Mouse (Mus musculus) ES-Bruce4 (cell line): ENCODE results near the gene Lrrk1. TPM values are rescaled to one million over a fixed set of nuclear protein-coding genes. Genes with fewer than 3 reads are reported as not detected.

Source experiments
- H3K27ac ChIP-seq: 2 replicates; pipeline ENCODE4 v1.5.1; 2012; ENCODE audit warnings: low read length, inconsistent platforms; ENCODE audit not compliant: insufficient read depth
- H3K27me3 ChIP-seq: 2 replicates; pipeline ENCODE4 v1.6.1; 2012; ENCODE audit warnings: mild to moderate bottlenecking, low read length, inconsistent platforms; ENCODE audit not compliant: control insufficient read depth, poor library complexity, insufficient read depth, severe bottlenecking
- H3K36me3 ChIP-seq: 2 replicates; pipeline ENCODE4 v1.6.1; 2012; ENCODE audit warnings: inconsistent platforms, mild to moderate bottlenecking, low read length, moderate library complexity; ENCODE audit not compliant: control insufficient read depth, poor library complexity, insufficient read depth, severe bottlenecking
- H3K4me1 ChIP-seq: one replicate; pipeline ENCODE4 v1.8.1; 2011; ENCODE audit warnings: low read length; ENCODE audit not compliant: control insufficient read depth, insufficient read depth
- H3K4me3 ChIP-seq: 2 replicates; pipeline ENCODE4 v1.5.1; 2011; ENCODE audit warnings: low read depth, mild to moderate bottlenecking, low read length
- H3K9ac ChIP-seq: 2 replicates; pipeline ENCODE4 v1.6.1; 2012; ENCODE audit warnings: low read depth, mild to moderate bottlenecking, inconsistent platforms; ENCODE audit not compliant: poor library complexity, severe bottlenecking
- H3K9me3 ChIP-seq: replicated peaks from 2 replicates; pipeline ENCODE4 v1.6.1; 2012; ENCODE audit warnings: mild to moderate bottlenecking, low read length, inconsistent platforms; ENCODE audit not compliant: control insufficient read depth, poor library complexity, insufficient read depth, severe bottlenecking
- CTCF ChIP-seq: IDR thresholded peaks from one replicate; pipeline ENCODE4 v1.8.1; 2011; ENCODE audit warnings: low read depth, low read length
- EP300 ChIP-seq: IDR thresholded peaks from 2 replicates; pipeline ENCODE4 v1.6.1; 2011; ENCODE audit warnings: low read depth, low read length; ENCODE audit not compliant: insufficient read depth
- POLR2A ChIP-seq: IDR thresholded peaks from one replicate; pipeline ENCODE4 v1.8.1; 2011; ENCODE audit warnings: low read length; ENCODE audit not compliant: insufficient read depth
- polyA plus RNA-seq: library from polyadenylated mRNA; stranded (reverse); fragments of >200 nt; gene quantifications from 2 replicates; pipeline ENCODE4 v1.2.4, GENCODE M21; 2011; ENCODE audit warnings: low read depth; ENCODE audit not compliant: missing spikeins, insufficient read depth, insufficient read length

Lrrk1 gene
- polyA plus RNA-seq, 1 experiment = 6.4 TPM

DNA sequence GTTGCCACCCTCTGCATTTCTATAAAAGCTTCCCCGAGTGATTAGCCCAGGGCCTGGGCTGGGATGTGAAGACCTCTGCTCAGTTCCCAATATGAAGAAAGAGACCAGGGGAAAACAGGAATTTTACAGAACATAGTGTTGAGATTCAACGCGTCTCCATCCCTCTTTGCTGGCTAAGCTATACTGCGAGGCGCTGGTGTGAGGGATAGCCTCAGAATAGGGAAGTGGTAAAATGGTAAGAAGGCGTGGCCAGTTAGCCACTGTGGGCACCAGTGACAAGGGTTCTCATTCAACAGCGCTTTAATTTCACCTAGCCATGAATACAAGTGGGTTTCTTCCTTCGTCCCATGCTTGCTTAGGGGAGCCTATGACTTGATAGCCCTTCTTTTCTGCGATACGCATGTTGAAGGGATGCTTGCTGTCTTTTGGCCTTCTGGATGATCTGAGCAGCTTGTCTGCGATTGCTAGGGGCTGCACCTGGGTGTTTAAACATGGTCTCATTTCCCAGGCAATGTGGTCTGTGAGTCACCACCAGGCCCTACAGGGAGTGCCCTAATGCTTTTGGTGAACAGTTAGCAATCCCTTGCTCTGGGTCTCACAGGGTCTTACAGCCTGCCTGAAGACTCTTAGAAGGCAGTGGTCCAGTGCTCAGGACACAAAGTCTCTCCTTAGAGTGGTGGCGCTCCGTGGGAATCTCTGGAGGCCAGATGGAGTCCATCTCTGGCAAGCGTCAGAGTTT, 84.1 kb downstream of the Lrrk1 start:
- H3K27ac ChIP-seq = no peak overlapping the region
- H3K4me1 ChIP-seq = no peaks in the 10 kb centered on the region
- no peak overlapping the region for H3K4me3 ChIP-seq
- no peaks in the 10 kb centered on the region for H3K9me3 ChIP-seq
- H3K27me3 ChIP-seq = no peaks in the 10 kb centered on the region
- H3K9ac ChIP-seq = no peak overlapping the region
- TF ChIP-seq CTCF = no peak
- TF ChIP-seq POLR2A = no peak
- TF ChIP-seq EP300 = no peak
- H3K36me3 ChIP-seq = no peaks in the 10 kb centered on the region

DNA sequence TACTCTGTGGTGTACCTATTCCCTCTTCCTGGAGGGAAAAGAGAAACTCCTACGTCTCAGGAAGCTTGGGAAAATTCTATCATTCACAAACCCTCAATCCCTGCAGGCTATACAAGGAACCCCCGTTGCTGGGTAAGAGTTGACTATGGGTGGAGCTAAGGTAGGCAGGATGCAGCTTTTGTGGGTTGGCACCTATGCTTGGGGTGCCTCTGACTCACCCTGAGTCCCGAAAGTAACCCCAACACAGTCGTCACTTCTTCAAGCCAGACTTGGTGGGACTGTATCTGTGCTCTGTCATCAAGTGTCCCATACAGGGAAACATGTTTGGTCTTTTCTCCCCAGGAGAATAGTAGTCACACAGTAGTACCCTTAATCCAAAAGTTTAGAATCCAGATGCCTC, 86.7 kb downstream of the Lrrk1 start:
- Histone ChIP-seq H3K4me3 (no peak overlapping the region), H3K9ac (no peak overlapping the region), H3K9me3 (no peaks in the 10 kb centered on the region), H3K27me3 (no peaks in the 10 kb centered on the region), H3K27ac (no peak overlapping the region), H3K4me1 (no peaks in the 10 kb centered on the region), H3K36me3 (no peaks in the 10 kb centered on the region)
- TF ChIP-seq EP300 (no peak), CTCF (no peak), POLR2A (no peak)

GRCm38 (mm10) chr7:66300680-66301079, 87.5 kb downstream of the Lrrk1 start:
- TF ChIP-seq POLR2A (no peak), EP300 (no peak), CTCF (peak; percentile 93)
- Histone ChIP-seq H3K36me3 (no peaks in the 10 kb centered on the region), H3K4me3 (no peak overlapping the region), H3K9ac (no peak overlapping the region), H3K27ac (no peak overlapping the region), H3K4me1 (no peaks in the 10 kb centered on the region), H3K9me3 (no peaks in the 10 kb centered on the region), H3K27me3 (no peaks in the 10 kb centered on the region)

DNA sequence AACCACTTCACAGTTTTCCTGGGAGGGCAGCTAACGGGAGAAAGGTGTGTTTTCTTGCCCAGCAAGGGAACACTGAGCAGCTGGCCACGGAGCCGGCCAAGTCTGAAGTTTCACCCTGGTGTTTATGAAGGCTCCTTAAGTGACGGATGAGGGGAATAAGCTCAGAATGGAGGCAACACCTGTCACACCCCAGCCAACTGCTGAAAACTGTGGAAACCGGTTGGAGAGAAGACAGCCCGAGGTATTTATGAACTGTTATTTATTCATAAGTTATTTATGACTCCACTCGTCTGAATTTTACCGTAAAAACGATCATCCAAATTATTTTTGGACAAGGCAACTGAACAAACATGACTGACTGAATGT, 90.5 kb downstream of the Lrrk1 start:
- Histone ChIP-seq H3K9me3 (no peaks in the 10 kb centered on the region), H3K4me1 (peaks cover 5% of the 10 kb centered on the region), H3K36me3 (no peaks in the 10 kb centered on the region), H3K4me3 (no peak overlapping the region), H3K9ac (no peak overlapping the region), H3K27ac (no peak overlapping the region), H3K27me3 (no peaks in the 10 kb centered on the region)
- no peak for TF ChIP-seq CTCF
- TF ChIP-seq POLR2A = no peak

- no peaks in the 10 kb centered on the region for H3K27me3 ChIP-seq
- TF ChIP-seq POLR2A (no peak), CTCF (no peak), EP300 (no peak)
- no peaks in the 10 kb centered on the region for H3K9me3 ChIP-seq
- no peak overlapping the region for H3K9ac ChIP-seq
- H3K27ac ChIP-seq = no peak overlapping the region
- H3K4me3 ChIP-seq = no peak overlapping the region
- H3K4me1 ChIP-seq = peaks cover 5% of the 10 kb centered on the region
- no peaks in the 10 kb centered on the region for H3K36me3 ChIP-seq
These were observed 91.1 kb downstream of the Lrrk1 start for GRCm38 (mm10) chr7:66296921-66297655.

DNA sequence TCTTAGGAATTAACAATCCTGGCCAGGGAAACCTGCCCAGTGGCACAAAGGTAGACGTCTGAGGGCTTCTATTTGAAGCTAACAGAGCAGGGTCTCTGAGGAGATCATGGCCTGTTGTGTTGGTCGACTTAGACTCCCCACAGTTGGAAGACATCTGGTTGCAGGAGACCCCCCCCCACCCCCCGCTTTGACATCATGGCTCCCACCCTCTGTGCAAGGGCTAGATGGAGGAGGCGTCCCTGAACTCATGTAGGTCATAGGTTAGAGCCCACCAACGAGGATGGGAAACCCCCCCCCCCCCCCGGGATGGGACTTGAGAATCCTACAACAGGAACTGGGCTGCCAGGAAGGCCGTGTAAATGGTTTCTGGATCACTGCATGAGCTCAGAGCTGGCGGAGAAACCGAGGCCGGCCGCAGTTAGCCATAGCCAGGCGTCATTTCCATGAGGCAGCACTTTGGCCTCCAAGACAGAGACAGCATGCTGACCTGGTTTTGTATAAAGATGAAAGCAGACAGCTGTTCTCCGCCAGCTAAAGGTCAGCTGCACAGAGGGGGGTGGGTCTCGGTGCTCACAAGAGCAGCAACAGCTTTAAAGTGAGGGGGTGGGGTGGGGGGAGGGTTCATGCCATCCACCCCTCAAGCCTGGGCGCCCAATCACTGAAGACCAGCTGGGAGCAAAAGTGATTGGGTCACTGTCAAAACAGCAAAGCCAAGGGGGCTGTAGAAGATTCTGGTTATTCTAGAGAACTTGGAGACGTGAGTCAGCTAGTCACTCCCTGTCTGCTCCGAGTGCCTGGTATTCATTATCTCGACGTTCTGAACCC, 95.4 kb downstream of the Lrrk1 start:
- Histone ChIP-seq H3K9ac (no peak overlapping the region), H3K27ac (no peak overlapping the region), H3K36me3 (no peaks in the 10 kb centered on the region), H3K4me3 (no peak overlapping the region), H3K27me3 (no peaks in the 10 kb centered on the region), H3K9me3 (no peaks in the 10 kb centered on the region), H3K4me1 (peaks cover 5% of the 10 kb centered on the region)
- peak; percentile 47; the same call in 1 of the 2 replicates for TF ChIP-seq EP300
- TF ChIP-seq POLR2A = no peak
- TF ChIP-seq CTCF = no peak
